Mouse (Mus musculus) urinary bladder, postnatal 14 days (tissue): ENCODE results near the gene Olfr693.
"Not testable (repeated sequence)": the region's sequence is repeated elsewhere in the genome, so short reads cannot be mapped to it uniquely, and the experiment has no call there.

ENCODE experiments used
- DNase-seq: peaks from one replicate; pipeline ENCODE4 v3.0.0; 2021; ENCODE audit warnings: low spot score

The Olfr693 gene

GRCm38 (mm10) chr7:106680484-106680883 is at the start of gene Olfr693:
TSS of gene Olfr693 (minus strand) at chr7:106680584.
- DNase-seq, result no peak

- DNase-seq, result not testable (repeated sequence)
Measured at GRCm38 (mm10) chr7:106725654-106726053, 45.3 kb upstream of the Olfr693 start.

DNA sequence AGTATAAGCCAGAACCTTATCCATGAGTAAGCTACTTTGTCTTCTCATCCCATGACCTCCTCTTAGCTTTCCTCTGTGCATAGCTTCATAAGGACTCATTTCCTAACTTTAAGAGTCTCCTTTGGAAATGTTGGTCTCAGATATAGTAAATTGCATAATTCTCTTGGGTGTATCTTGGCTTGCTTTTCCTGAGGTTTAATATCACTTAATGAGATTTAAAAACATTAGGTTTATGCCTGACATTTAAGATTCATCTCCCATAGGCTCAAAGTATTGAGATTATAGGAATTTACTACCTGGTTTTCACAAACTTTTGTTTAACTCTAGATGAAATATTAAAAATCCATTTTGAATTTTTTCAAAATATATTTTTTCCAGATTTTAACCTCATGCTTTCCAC is 35.9 kb upstream of the Olfr693 start, which contains the start of gene Olfr695:
TSS of gene Olfr695 (minus strand) at position 101 of the 400 bp plus-strand sequence.
- DNase-seq, result no peak

DNA sequence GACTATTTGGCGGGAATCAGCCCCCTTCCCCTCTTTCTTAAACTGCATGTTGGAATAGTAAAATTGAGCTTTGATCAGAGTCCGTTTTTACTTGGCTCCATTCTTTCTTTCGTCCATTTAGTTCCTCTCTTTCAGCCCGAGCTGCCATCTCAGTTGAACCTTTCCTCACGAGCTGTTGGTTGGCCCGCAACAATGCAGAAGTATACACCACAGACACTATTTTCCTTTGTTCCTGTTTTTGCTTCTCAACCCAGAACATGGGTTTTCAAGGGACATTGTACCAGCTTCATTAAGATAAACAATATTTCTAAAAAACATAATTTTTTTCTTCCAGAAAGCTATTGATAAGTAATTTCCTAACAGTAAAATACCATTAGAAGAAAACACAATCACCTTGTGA is 31.1 kb upstream of the Olfr693 start:
- no peak for DNase-seq

DNA sequence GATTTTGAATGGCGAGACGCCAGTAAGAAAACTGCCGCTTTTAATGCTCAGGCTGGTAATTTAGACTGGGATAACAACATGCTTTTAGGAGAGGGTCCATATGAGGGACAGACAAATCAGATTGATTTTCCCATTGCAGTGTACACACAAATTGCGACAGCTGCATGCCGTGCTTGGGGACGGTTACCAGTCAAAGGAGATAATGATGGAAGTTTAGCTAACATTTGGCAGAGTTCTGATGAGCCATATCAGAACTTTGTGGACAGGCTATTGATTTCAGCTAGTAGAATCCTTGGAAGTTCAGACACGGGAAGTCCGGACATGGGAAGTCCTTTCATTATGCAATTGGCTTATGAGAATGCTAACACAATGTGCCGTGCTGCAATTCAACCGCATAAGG is 27.3 kb upstream of the Olfr693 start:
- DNase-seq, result not testable (repeated sequence)

DNA sequence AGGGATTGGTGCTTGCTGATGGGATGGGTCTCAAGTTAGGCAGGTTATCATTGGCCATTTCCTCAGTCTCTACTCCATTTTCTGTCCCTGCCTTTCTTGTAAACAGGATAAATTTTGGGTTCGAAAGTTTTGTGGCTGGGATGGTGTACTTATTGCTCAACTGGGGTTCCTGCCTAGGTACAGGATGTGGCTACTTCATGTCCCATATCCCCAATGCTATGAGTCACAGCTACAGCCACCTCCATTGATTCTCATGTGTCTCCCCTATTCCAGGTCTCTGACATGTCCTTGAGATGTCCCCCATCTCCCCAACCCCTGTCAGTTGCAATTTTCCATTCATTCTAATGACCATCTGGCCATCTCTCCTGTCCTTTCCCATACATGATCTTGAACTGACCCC is 16.5 kb upstream of the Olfr693 start:
- DNase-seq, result no peak

- no peak for DNase-seq
Measured at GRCm38 (mm10) chr7:106692976-106693375, 12.6 kb upstream of the Olfr693 start.

DNA sequence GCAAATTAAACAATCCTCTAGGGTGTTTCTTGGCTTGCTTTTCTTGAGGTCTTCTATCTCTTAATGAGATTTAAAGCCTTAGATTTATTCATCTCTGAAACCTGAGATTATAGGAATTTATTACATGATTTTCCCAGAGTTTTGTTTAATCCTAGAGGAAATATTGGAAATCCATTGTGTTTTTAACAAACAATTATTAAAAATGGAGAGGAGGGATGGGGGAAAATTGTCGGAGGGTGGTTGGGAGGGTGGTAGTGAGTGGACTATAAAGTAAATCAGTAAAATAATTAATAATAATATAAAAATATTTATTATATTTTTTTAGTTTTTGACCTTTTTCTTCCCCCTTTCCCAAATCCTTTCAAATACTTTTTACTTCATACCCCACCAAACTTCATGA is 11.3 kb upstream of the Olfr693 start, which contains the start of gene Olfr694:
TSS of gene Olfr694 (minus strand) at position 101 of the 400 bp plus-strand sequence.
- DNase-seq, result no peak

DNA sequence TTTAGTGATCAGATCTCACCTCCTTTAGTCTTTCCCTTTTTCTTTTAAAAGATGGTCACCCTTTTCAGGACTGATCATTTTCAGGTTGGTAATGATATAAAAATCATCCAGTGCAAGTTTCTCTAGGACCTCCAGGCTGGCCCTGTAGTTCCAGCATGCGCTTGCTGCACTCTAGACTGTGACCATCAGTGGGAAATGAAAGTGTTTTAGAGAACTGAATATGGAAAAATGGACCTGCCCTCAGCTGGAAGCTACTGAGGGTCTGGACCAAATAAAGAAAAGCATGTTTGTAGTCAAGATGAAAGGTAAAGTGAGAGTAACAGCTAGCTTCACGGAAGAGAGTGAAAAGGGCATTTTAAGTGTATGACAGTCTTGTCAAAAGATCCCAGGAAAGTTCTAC is 5.0 kb upstream of the Olfr693 start:
- DNase-seq, result no peak

- DNase-seq, result no peak
Measured at GRCm38 (mm10) chr7:106652344-106652652, 28.1 kb downstream of the Olfr693 start.

- no peak for DNase-seq
Measured at GRCm38 (mm10) chr7:106651555-106652343, 28.6 kb downstream of the Olfr693 start.

- no peak for DNase-seq
Measured at GRCm38 (mm10) chr7:106649774-106650173, 30.6 kb downstream of the Olfr693 start.

DNA sequence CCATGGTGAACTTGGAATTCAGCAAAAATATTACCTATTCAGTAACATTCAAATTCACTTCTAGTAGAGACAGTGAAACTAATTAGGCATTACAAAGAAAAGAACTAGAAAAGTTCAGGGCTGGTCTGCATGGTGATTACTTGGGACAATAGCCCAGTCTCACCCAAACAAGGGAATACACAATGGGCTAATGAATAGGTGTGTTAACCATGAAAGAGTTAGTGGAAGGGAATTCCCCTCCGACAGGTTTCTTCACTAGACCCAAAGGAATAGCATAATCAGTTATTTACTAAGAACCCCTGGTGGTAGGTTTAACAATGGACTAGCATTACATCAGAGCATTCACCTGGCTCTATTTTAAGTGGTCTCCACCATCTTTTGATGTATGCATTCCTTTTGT is 35.1 kb downstream of the Olfr693 start:
- DNase-seq, result no peak

DNA sequence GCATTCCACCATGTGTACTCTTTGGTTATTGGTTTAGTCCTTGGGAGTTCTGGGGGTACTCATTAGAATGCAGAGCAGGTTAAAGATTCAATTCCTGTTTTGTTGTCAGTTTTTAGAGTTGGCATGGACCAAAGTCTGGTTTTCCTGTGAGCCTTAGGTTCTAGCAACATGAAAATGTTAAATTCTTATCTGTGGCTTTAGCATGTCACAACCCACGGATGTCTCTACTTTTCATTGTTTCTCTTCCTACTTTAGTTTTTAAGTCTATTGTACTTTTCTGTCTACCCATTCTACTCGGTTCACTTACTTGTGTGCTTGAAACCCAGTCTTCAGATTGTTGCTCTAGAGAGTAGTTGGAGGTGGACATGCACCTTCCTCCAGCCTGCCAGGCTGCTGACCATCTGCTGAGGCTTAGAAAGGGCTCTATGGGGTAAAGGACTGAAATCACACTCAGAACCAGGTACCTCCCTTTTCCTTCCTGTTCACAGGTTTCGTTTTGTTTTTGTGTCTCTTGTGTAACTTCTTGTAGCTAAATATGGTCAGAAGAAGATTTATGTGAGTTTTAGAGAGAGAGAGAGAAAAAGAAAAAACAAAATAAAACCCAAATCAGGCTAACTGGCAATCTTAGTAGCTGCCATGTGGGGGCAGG is 36.0 kb downstream of the Olfr693 start:
- DNase-seq, result no peak

- DNase-seq, result no peak
Measured at GRCm38 (mm10) chr7:106640839-106641238, 39.5 kb downstream of the Olfr693 start.

DNA sequence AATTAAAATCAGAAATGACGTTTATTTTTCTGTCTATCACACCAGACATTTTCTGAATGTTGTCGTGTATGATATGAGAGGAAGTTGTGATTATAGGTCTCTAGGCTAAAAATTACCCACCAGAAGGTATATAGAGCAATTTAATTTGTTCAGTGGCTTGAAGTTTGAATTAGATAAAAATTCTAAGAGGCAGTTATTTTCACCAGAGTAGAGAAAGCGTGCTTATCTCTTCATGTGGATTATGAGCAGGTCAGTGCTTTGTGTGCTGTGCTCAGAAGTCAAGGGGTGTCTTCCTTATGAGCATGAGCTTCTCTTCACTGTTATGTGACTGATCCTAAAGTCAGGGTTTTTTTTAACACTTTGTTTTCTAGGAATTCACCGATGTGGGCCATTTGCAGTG is 44.8 kb downstream of the Olfr693 start:
- DNase-seq, result no peak
